Mouse (Mus musculus): Measurements from ENCODE around the gene Ctdspl. TPM values are rescaled to one million over a fixed set of nuclear protein-coding genes. Genes with fewer than 3 reads are reported as not detected.

Ctdspl gene
- polyA plus RNA-seq, 1 experiment: 25.1 TPM

DNA sequence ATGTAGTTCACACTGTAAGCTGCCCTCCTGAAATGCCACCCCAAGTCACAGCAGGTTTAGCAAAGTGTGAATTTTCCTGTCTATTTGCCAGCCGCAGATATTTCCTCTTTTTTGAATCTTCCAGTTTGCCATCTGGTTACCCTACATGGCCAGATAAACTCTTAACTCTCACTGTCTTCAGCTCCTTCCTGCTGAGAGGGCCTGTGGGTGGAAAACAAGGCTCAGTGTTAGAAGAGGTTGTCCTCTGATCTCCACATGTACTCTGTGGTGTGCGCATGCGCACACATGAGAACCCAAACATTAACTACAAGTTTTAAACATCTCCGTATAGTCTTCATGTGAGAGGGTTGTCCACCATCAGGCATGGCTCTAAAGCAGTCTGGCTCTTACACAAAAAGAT is 36.1 kb upstream of the Ctdspl start:
- TF ChIP-seq POLR2A (IDR thresholded peaks at IDR 0.05; ENCODE audit: low read depth, low read length) (no peak), CTCF (IDR thresholded peaks at IDR 0.05; ENCODE audit: borderline replicate concordance, insufficient read depth, low read length) (no peak)
- Histone ChIP-seq H3K4me1 (ENCODE audit: control insufficient read depth, insufficient read depth, low read length) (peaks cover 5% of the 10 kb centered on the region), H3K4me3 (ENCODE audit: insufficient read depth, low read length) (no peak overlapping the region), H3K27ac (ENCODE audit: insufficient read depth, low read length) (no peak overlapping the region)

DNA sequence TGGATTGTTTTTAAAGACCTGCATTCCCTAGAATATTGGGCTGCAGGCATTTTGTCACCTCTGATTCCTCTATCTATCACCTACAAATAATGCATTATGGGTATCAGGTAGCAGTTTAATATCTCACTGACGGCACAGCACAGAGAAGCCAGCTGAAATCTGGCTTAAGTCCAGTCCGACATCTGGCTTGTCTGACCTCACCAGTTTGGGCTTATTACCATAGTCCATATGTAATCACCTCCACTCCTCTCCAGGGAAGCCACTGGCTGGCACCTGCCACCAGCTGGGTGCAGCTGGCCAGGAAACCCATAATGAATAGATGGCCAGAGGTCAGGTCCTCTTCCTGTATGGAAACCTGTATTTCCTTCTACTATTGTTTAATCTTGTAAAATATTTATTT is 35.6 kb upstream of the Ctdspl start:
- no peak overlapping the region for H3K4me3 ChIP-seq (ENCODE audit: insufficient read depth, low read length)
- peaks cover 5% of the 10 kb centered on the region for H3K4me1 ChIP-seq (ENCODE audit: control insufficient read depth, insufficient read depth, low read length)
- TF ChIP-seq CTCF (IDR thresholded peaks at IDR 0.05; ENCODE audit: borderline replicate concordance, insufficient read depth, low read length) (no peak), POLR2A (IDR thresholded peaks at IDR 0.05; ENCODE audit: low read depth, low read length) (no peak)
- no peak overlapping the region for H3K27ac ChIP-seq (ENCODE audit: insufficient read depth, low read length)

DNA sequence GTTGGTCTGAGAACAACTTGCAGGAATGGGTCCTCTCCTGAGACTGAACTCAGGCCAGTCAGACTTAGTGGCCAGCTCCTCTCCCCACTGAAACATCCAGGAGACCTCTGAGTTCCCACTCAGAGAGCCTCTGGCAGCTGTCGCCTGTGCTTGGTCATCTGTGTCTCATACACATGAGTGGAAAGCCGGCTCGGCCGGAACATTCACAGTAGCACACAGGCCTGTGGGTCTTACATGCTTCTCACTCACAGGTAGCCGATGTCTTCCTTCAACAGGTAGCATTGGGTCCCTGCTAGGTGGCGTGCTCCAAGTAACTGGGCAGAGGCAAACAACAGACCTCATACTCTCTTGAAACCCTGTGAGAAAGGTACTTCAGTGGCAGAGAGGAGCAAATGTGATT is 35.2 kb upstream of the Ctdspl start:
- TF ChIP-seq CTCF (IDR thresholded peaks at IDR 0.05; ENCODE audit: borderline replicate concordance, insufficient read depth, low read length) (no peak), POLR2A (IDR thresholded peaks at IDR 0.05; ENCODE audit: low read depth, low read length) (no peak)
- Histone ChIP-seq H3K4me3 (ENCODE audit: insufficient read depth, low read length) (no peak overlapping the region), H3K4me1 (ENCODE audit: control insufficient read depth, insufficient read depth, low read length) (peaks cover 5% of the 10 kb centered on the region), H3K27ac (ENCODE audit: insufficient read depth, low read length) (peak overlapping the region; percentile 31; the same call in 1 of the 2 replicates)

DNA sequence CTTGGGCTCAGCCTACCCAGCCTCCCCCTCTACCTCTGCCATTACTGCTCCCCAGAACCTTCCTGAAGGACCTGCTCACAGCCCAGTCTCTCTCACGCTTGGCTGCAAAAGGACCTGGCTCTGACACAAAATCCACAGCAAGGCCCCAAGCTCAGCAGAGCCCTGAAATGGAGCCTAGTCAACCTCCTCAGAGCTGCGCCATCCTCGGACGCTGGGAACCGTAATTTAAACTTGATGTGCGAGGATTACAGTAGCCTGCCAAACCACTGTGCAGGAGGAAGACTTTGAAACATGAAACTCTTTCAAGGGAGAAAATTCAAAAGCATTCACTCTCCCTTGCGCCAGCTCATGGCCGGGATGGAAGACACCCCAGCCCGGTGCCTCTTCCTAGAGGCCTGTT is 34.7 kb upstream of the Ctdspl start:
- Histone ChIP-seq H3K27ac (ENCODE audit: insufficient read depth, low read length) (peak overlapping the region; percentile 45; the same call in 1 of the 2 replicates), H3K4me1 (ENCODE audit: control insufficient read depth, insufficient read depth, low read length) (peaks cover 5% of the 10 kb centered on the region), H3K4me3 (ENCODE audit: insufficient read depth, low read length) (no peak overlapping the region)
- TF ChIP-seq CTCF (IDR thresholded peaks at IDR 0.05; ENCODE audit: borderline replicate concordance, insufficient read depth, low read length) (no peak), POLR2A (IDR thresholded peaks at IDR 0.05; ENCODE audit: low read depth, low read length) (no peak)

DNA sequence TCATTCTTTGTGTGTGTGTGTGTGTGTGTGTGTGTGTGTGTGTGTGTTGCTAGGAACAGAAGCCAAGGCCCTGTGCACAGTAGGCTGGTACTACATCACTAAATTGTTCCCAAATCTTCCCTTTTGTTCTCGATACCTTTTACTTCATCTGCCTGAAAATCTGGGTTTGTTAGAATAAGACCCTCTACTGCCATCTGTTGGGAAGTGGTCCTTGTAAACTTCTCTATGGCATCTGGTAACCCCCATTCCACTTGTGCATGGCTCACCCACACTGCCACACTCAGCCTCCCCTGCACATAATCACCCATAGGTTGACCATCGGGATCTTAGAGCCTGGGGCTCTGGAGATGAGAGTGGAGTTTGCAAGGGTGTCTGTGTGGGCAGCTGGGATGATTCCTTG is 31.2 kb upstream of the Ctdspl start:
- H3K4me3 ChIP-seq (ENCODE audit: insufficient read depth, low read length): no peak overlapping the region
- peaks cover 5% of the 10 kb centered on the region for H3K4me1 ChIP-seq (ENCODE audit: control insufficient read depth, insufficient read depth, low read length)
- TF ChIP-seq CTCF (IDR thresholded peaks at IDR 0.05; ENCODE audit: borderline replicate concordance, insufficient read depth, low read length) (no peak), POLR2A (IDR thresholded peaks at IDR 0.05; ENCODE audit: low read depth, low read length) (no peak)
- H3K27ac ChIP-seq (ENCODE audit: insufficient read depth, low read length): no peak overlapping the region

DNA sequence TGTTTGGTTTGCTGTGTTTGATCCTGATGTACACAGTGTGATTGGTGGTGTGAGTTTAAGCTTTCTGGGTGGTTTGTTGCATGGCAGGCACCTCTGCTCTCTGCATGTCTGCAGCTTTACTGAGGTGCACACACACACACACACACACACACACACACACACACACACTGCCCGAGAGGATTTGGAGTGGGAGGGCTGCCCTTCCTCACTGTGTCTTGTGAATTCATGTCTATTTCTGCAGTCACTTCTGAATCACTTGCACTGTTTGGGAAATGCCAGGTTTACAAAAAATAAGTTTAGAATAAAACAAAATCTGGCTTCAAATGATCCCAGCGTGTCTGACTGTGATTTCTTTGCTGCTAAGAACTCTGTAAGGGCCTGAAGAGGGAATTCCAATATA is 25.6 kb upstream of the Ctdspl start:
- H3K4me1 ChIP-seq (ENCODE audit: control insufficient read depth, insufficient read depth, low read length): no peaks in the 10 kb centered on the region
- H3K4me3 ChIP-seq (ENCODE audit: insufficient read depth, low read length): no peak overlapping the region
- no peak overlapping the region for H3K27ac ChIP-seq (ENCODE audit: insufficient read depth, low read length)
- no peak for TF ChIP-seq CTCF (IDR thresholded peaks at IDR 0.05; ENCODE audit: borderline replicate concordance, insufficient read depth, low read length)
- TF ChIP-seq POLR2A (IDR thresholded peaks at IDR 0.05; ENCODE audit: low read depth, low read length): no peak

DNA sequence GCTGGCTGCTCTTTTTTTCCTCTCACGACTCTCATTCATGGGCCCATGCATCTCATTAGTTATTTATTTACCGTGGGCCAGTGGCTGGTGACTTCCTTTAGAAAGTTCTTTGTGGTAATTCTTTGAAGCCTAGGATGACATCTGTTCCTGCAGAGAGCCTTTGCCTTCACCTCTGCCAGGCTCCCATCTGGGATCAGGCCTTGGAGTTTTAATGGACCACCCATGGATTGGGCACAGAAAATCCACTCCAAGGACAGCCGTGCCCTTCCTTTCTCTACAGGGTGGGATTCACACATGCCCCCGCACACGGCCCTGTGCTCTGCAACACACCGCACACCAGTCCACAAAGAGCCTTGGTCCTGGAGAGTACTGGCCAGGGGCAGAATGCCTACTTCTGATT is 24.3 kb upstream of the Ctdspl start:
- Histone ChIP-seq H3K4me1 (ENCODE audit: control insufficient read depth, insufficient read depth, low read length) (no peaks in the 10 kb centered on the region), H3K4me3 (ENCODE audit: insufficient read depth, low read length) (no peak overlapping the region), H3K27ac (ENCODE audit: insufficient read depth, low read length) (no peak overlapping the region)
- TF ChIP-seq POLR2A (IDR thresholded peaks at IDR 0.05; ENCODE audit: low read depth, low read length): no peak
- no peak for TF ChIP-seq CTCF (IDR thresholded peaks at IDR 0.05; ENCODE audit: borderline replicate concordance, insufficient read depth, low read length)

DNA sequence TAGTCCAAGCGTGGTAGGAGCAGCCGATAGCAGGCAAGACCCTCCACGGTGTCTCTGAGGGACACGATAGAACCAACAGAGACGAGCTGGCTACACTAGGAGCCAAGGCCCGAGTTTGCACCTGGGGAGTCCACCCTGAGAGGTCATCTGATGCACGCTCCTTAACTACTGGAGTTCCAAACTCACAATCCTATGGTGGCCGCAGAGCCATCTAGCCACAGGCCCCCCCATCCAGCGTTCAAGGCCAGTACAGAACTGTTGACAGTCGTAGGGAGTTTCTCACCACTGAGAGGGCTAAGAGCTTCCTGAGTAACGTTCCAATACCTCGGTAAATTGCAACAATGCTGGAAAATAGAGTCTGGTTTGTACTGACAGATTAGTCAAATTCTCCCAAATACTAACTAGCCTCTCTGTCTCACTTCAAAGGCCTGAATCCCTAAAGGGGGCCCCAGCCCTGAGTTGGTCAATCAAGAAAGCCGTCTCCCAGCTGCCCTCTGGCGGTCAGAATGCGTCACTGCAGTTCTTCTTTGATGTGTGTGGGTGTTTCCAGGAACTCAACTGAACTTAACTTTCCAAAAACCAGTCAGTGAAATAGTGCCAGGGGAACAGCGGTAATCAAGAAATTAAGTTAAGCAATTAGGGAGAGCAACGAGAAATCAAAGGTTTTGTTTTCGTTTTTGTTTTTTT is 18.2 kb upstream of the Ctdspl start:
- H3K27ac ChIP-seq (ENCODE audit: insufficient read depth, low read length): no peak overlapping the region
- H3K4me1 ChIP-seq (ENCODE audit: control insufficient read depth, insufficient read depth, low read length): no peaks in the 10 kb centered on the region
- TF ChIP-seq POLR2A (IDR thresholded peaks at IDR 0.05; ENCODE audit: low read depth, low read length) (no peak), CTCF (IDR thresholded peaks at IDR 0.05; ENCODE audit: borderline replicate concordance, insufficient read depth, low read length) (peak; percentile 68; the same call in 1 of the 2 replicates)
- H3K4me3 ChIP-seq (ENCODE audit: insufficient read depth, low read length): no peak overlapping the region

DNA sequence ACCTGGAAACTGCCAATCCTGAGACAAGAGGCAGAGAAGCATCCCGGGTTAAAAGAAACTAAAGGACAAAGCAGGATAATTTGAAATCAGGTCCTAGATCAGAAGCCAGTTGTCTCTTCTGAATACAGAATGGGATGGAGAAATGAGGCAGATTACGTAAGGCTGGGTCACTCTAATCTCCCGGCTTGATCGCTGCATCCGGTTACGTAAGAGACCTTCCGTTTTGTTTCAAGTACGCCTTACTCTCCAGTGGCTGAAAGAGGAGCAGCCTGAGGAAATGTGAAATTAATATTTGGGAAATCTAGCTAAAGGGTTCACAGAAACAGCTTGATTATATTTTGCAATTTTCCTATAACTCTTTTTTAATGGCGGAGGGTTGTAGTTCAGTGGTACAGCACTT is 13.2 kb upstream of the Ctdspl start:
- Histone ChIP-seq H3K27ac (ENCODE audit: insufficient read depth, low read length) (no peak overlapping the region), H3K4me3 (ENCODE audit: insufficient read depth, low read length) (no peak overlapping the region), H3K4me1 (ENCODE audit: control insufficient read depth, insufficient read depth, low read length) (no peaks in the 10 kb centered on the region)
- TF ChIP-seq CTCF (IDR thresholded peaks at IDR 0.05; ENCODE audit: borderline replicate concordance, insufficient read depth, low read length) (no peak), POLR2A (IDR thresholded peaks at IDR 0.05; ENCODE audit: low read depth, low read length) (no peak)

DNA sequence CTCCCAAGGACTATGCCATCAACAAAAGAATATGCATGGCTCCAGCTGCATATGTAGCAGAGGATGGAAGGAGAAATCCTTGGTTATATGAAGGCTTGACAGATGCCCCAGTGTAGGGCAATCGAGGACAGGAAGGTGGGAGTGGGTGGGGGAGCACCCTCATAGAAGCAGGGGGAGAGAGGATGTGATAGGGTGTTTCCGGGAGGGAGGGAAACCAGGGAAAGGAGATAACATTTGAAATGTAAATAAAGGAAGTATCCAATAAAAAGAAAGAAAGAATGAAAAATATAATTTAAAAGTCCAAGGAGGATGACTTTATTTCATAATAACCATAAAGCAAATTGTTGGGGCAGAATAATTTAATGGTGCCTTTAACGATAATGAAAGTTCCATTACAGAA is 12.6 kb upstream of the Ctdspl start:
- Histone ChIP-seq H3K27ac (ENCODE audit: insufficient read depth, low read length) (no peak overlapping the region), H3K4me3 (ENCODE audit: insufficient read depth, low read length) (no peak overlapping the region), H3K4me1 (ENCODE audit: control insufficient read depth, insufficient read depth, low read length) (no peaks in the 10 kb centered on the region)
- TF ChIP-seq CTCF (IDR thresholded peaks at IDR 0.05; ENCODE audit: borderline replicate concordance, insufficient read depth, low read length) (no peak), POLR2A (IDR thresholded peaks at IDR 0.05; ENCODE audit: low read depth, low read length) (no peak)
